14 mouse cellular contexts compared by ENCODE assay signal in the genomic region with DNA sequence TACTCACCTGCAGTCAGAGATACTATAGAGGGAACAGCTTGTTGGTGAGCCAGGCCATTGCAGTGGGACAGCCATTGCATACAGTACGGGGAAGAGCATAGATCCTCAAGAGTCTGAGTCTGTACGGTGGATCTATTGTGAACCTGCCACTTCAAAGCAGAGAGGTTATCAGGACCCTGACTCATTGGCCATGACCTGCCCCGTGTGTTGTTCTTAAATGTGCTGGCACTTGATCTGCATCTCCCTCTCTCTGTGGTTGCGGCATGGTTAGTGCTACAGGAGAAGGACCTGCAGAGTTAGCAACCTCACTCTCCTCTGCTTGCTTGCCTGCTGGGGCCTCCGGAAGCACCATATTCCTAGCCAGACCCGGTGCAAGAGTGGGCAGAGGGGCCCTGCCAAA. TPM values are rescaled to one million over a fixed set of nuclear protein-coding genes. Genes with fewer than 3 reads are reported as not detected.
DNase-seq lines count a peak whose midpoint lies in the region; ATAC-seq lines count a peak whose summit lies in the region.
"Had no signal": no experiment of that assay in that cellular context is flagged by ENCODE, and none has a peak within 500 bp of the region (broad histone marks: within the 10 kb centered on the region; RNA-seq: fewer than 3 reads in every experiment).

No protein-coding gene starts in this region.

- ATAC-seq in heart, embryonic 12.5 days (ENCODE audit: insufficient number of reproducible peaks, low FRiP score): no peak
- no peak for ATAC-seq in lung, embryonic 16.5 days (ENCODE audit: low read depth)
- no peak for ATAC-seq in liver, embryonic 13.5 days (ENCODE audit: low read depth)
- ATAC-seq in forebrain, embryonic 16.5 days: no peak
- ATAC-seq: forebrain, postnatal 0 days had no signal

- no peak overlapping the region for H3K9ac ChIP-seq in heart, embryonic 12.5 days
- no peak overlapping the region for H3K9ac ChIP-seq in lung, embryonic 16.5 days (ENCODE audit: low read length)
- no peak overlapping the region for H3K9ac ChIP-seq in liver, embryonic 13.5 days
- H3K9ac ChIP-seq in forebrain, embryonic 16.5 days (replicated peaks; ENCODE audit: low read depth, low read length): no peak overlapping the region
- H3K9ac ChIP-seq: forebrain, postnatal 0 days; hindbrain, embryonic 15.5 days; lung, embryonic 14.5 days had no signal

- H3K36me3 ChIP-seq in heart, embryonic 12.5 days: no peaks in the 10 kb centered on the region
- H3K36me3 ChIP-seq in lung, embryonic 16.5 days (ENCODE audit: control insufficient read depth, insufficient read depth, low read length): no peaks in the 10 kb centered on the region
- H3K36me3 ChIP-seq in liver, embryonic 13.5 days: no peaks in the 10 kb centered on the region
- no peaks in the 10 kb centered on the region for H3K36me3 ChIP-seq in forebrain, embryonic 16.5 days (ENCODE audit: control insufficient read depth, insufficient read depth)
- H3K36me3 ChIP-seq: hindbrain, embryonic 15.5 days had no signal

- H3K27me3 ChIP-seq in heart, embryonic 12.5 days (replicated peaks): no peaks in the 10 kb centered on the region
- no peaks in the 10 kb centered on the region for H3K27me3 ChIP-seq in lung, embryonic 16.5 days (ENCODE audit: control insufficient read depth, insufficient read depth, low read depth, low read length)
- peaks cover 27% of the 10 kb centered on the region for H3K27me3 ChIP-seq in liver, embryonic 13.5 days
- H3K27me3 ChIP-seq in forebrain, embryonic 16.5 days (replicated peaks; ENCODE audit: control insufficient read depth, insufficient read depth, low read length): no peaks in the 10 kb centered on the region
- H3K27me3 ChIP-seq: hindbrain, embryonic 15.5 days had no signal

- no peak overlapping the region for H3K27ac ChIP-seq in heart, embryonic 12.5 days (ENCODE audit: poor library complexity, severe bottlenecking)
- H3K27ac ChIP-seq in lung, embryonic 16.5 days (ENCODE audit: low read length): no peak overlapping the region
- no peak overlapping the region for H3K27ac ChIP-seq in liver, embryonic 13.5 days
- no peak overlapping the region for H3K27ac ChIP-seq in forebrain, embryonic 16.5 days (ENCODE audit: low read length)
- H3K27ac ChIP-seq: hindbrain, embryonic 15.5 days had no signal

- no peaks in the 10 kb centered on the region for H3K9me3 ChIP-seq in heart, embryonic 12.5 days (replicated peaks)
- H3K9me3 ChIP-seq in lung, embryonic 16.5 days (ENCODE audit: control insufficient read depth, low read length): no peaks in the 10 kb centered on the region
- no peaks in the 10 kb centered on the region for H3K9me3 ChIP-seq in liver, embryonic 13.5 days (replicated peaks)
- no peaks in the 10 kb centered on the region for H3K9me3 ChIP-seq in forebrain, embryonic 16.5 days (ENCODE audit: control insufficient read depth, low read length)
- H3K9me3 ChIP-seq: hindbrain, embryonic 15.5 days had no signal

- H3K4me1 ChIP-seq in heart, embryonic 12.5 days (replicated peaks): peaks cover 14% of the 10 kb centered on the region
- peaks cover 31% of the 10 kb centered on the region for H3K4me1 ChIP-seq in lung, embryonic 16.5 days (replicated peaks; ENCODE audit: control insufficient read depth, insufficient read depth, low read length)
- H3K4me1 ChIP-seq in liver, embryonic 13.5 days (replicated peaks): peaks cover 31% of the 10 kb centered on the region
- H3K4me1 ChIP-seq in forebrain, embryonic 16.5 days (replicated peaks; ENCODE audit: control insufficient read depth, insufficient read depth, low read length): peaks cover 6% of the 10 kb centered on the region

- H3K4me3 ChIP-seq in heart, embryonic 12.5 days: no peak overlapping the region
- peak overlapping the region; percentile 5; the same call in 1 of the 2 replicates for H3K4me3 ChIP-seq in lung, embryonic 16.5 days (ENCODE audit: low read length)
- H3K4me3 ChIP-seq in liver, embryonic 13.5 days (replicated peaks): peak overlapping the region; percentile 57
- H3K4me3 ChIP-seq in forebrain, embryonic 16.5 days (replicated peaks; ENCODE audit: low read length): no peak overlapping the region
- H3K4me3 ChIP-seq: hindbrain, embryonic 15.5 days had no signal

- intact Hi-C loops in heart, postnatal 10 days (cut with DNase I): loop anchor here (5.0 kb wide), 2 partner anchors 96 to 151 kb away; no protein-coding TSS in a partner anchor

- WGBS in heart, embryonic 12.5 days: 63% methylated on average over 6 of the region's 6 CpGs
- WGBS in lung, embryonic 16.5 days: 51% methylated on average over 6 of the region's 6 CpGs
- WGBS in liver, embryonic 13.5 days (ENCODE audit: insufficient replicate concordance): 46% methylated on average over 6 of the region's 6 CpGs
- WGBS in forebrain, embryonic 16.5 days: 95% methylated on average over 6 of the region's 6 CpGs

- DNase-seq in heart, postnatal 10 days: no peak
- DNase-seq in lung, postnatal 36 days: no peak
- no peak for DNase-seq in liver, embryonic 13.5 days
- DNase-seq in urinary bladder, adult 18-20 months (ENCODE audit: low spot score in 2 of 2): no peak
- DNase-seq: forebrain, postnatal 0 days; gastrocnemius, postnatal 14 days; kidney, adult 9 months; lung, embryonic 14.5 days; right cerebral cortex, adult 18-20 months; thymus, adult 18-20 months had no signal

- peak overlapping the region; percentile 75; the same call in 1 of the 2 replicates for H3K4me2 ChIP-seq in heart, embryonic 12.5 days
- peak overlapping the region; percentile 29; the same call in 1 of the 2 replicates for H3K4me2 ChIP-seq in lung, embryonic 16.5 days (ENCODE audit: low read depth, low read length)
- H3K4me2 ChIP-seq in liver, embryonic 13.5 days: peak overlapping the region; percentile 60
- H3K4me2 ChIP-seq in forebrain, embryonic 16.5 days (ENCODE audit: low read length): no peak overlapping the region
- H3K4me2 ChIP-seq: hindbrain, embryonic 15.5 days had no signal

RNA-seq across cellular contexts. Expression of gene Il1r1, which starts 43.7 kb away (rescaled TPM):
- polyA plus RNA-seq in heart, embryonic 12.5 days (2016; fragmentation: Nextera tagmentation; extraction: Ambion mirVana): 7.9 and 8.7 TPM in 2 replicates
- total RNA-seq in heart, postnatal 10 days (2021): 1 to 10 TPM; 7.5 to 7.9 TPM
- 11.2 and 11.7 TPM in 2 replicates for polyA plus RNA-seq in lung, embryonic 16.5 days (2015; fragmentation: Nextera tagmentation; extraction: Ambion mirVana)
- 9.2 and 12.3 TPM in 2 replicates for polyA plus RNA-seq in liver, embryonic 13.5 days (2015; fragmentation: Nextera tagmentation; extraction: Ambion mirVana)
- 0.44 and 0.98 TPM in 2 replicates for polyA plus RNA-seq in forebrain, embryonic 16.5 days (2015; fragmentation: Nextera tagmentation; extraction: Ambion mirVana)

RNA-seq across cellular contexts. Expression of gene Il1rl2, which starts 55.9 kb away (rescaled TPM):
- 3.6 and 3.7 TPM in 2 replicates for polyA plus RNA-seq in heart, embryonic 12.5 days (2016; fragmentation: Nextera tagmentation; extraction: Ambion mirVana)
- total RNA-seq in heart, postnatal 10 days (2021): 1 to 10 TPM; 5.5 to 7.0 TPM
- polyA plus RNA-seq in lung, embryonic 16.5 days (2015; fragmentation: Nextera tagmentation; extraction: Ambion mirVana): 12.4 and 13.2 TPM in 2 replicates
- 1.4 and 1.8 TPM in 2 replicates for polyA plus RNA-seq in liver, embryonic 13.5 days (2015; fragmentation: Nextera tagmentation; extraction: Ambion mirVana)
- 1.1 and 1.2 TPM in 2 replicates for polyA plus RNA-seq in forebrain, embryonic 16.5 days (2015; fragmentation: Nextera tagmentation; extraction: Ambion mirVana)

Comparison
In these comparisons a context has a peak if more than half of its experiments do, and no peak if none do; other contexts are left out.
1. H3K4me3 ChIP-seq: peak in lung, embryonic 16.5 days (single experiment) and liver, embryonic 13.5 days (single experiment); none in heart, embryonic 12.5 days (single experiment) and forebrain, embryonic 16.5 days (single experiment).